Mouse (Mus musculus): ENCODE measurements around the gene Hhat.

Hhat gene

DNA sequence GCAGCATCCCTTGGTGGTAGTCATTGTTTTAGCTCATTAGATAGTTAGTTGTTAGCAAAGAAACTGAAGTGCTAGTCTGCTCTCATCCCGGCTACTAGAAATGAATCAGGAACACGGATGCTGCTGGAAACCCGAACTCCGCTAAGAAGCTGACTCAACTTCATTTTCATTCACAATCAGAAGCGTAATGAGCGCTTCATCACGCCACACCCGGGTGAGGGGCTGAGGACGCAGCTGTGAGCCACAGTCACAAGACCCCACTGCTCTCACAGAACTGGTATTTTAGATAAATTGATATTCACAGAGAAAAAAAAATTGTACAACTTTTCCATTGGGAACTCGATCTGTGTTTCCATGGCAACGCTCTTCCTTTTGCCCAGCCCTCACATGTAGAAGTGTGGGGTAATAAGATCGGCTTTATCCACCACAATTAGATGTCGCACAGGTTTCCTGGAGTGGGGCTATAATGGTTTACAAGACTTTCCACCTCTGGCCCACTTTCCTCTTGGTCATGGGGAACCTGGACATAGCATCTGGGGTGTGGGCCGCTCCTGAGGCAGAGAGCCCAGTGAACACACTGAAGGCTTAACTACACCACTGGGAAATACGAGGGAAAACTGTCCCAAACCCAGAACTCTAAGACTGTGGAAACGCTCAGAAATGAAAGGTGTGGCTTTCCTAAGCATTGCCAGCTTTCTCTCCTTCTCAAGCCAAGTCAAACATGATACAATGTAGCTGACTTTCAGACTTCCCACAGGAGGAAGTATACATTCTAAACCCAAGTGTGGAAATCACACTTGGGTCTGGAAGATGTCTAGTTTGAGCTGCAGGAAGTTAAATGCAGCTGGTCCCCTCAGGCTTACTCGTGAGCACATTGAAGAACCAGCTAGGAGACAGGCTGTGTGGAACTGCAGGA is 14.3 kb upstream of the Hhat start:
- DNase-seq (ENCODE audit: low spot score) = no peak

DNA sequence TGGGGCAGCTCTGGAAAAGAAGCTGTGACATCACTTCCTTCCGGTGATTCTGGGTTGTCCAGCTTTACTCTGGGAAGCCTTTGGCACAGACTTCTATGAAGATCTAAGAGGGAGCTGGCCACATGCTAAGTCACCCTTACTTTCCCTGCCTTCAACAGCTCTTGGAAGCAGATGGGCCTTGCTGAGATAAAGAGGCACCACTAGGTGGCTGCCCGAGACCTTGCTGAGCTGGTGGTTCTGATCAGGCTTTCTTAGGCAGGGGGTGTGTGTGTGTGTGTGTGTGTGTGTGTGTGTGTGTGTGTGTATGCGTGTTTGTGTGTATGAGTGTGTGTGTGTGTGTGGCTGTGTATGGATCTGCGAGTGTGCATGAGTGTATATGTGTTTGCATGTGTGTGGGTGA is 13.4 kb upstream of the Hhat start:
- DNase-seq (ENCODE audit: low spot score) = peak; percentile 14

DNA sequence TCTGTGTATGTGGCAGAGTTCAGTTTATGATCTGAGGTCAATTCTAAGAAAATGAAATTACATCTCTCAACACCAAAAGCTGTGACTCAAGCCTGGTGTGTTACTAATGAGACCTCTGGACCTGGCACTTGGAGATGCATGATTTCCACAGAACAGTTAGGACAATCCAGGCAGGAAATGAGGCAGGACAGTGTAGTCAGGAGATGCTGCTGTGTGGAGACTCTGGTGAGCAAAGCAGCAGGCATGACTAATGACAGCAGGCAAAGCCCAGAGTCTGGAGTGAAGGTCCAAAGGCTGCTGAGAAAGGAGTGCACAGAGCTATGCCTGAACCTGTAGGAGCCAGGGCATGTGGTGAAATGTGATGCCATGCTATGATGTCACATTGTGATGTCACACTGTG is 10.2 kb upstream of the Hhat start:
- DNase-seq (ENCODE audit: low spot score) = no peak

DNA sequence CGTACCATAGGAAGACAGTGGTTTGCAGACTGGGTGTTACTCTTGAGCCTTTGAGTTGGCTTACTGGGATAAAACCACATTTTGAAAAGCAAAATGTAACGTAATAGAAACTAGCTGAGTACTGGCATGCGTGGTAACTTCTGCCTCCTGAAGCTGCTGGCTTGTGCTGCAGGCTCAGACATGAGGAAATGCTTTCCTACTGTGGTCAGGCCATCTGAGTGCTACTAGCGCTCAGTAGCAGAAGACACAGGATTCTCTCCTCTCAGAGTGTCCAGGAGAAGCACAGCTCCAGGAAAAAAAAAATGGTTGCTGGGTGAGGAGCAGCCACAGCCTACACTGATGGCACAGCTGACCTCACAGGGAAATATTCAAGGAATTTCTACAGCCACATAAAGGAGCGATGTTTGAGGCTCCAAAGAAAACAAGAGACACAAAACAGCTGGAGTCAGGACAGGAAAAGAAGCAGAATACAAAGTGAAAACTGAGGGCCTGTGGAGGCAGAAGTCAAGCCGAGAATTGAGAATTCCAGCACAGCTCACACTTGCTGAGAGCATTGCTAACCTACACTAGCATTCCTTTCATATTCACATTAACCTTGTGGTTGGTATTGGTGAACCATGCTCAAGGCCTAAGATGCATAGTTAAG is 8.0 kb upstream of the Hhat start:
- no peak for DNase-seq (ENCODE audit: low spot score)

DNA sequence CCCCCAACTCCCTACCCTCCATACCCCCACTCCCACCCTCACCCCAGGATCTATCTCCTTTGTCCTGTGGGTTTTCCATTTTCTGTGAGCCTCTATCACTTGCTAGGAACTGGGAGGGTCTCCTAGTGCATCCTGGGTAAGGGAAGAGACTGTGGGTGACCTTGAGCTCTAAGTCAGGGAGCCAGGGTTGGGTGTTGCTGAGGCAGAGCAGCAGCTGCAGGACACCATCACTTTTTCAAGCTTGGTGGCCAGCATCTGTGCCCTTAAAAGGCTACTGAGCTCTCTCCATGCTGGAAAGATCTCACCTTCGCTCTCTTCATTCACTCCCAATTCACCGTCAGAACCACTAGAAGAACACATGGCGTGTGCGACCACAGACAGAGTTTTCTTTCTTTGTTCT is 7.2 kb upstream of the Hhat start:
- DNase-seq (ENCODE audit: low spot score) = no peak

DNA sequence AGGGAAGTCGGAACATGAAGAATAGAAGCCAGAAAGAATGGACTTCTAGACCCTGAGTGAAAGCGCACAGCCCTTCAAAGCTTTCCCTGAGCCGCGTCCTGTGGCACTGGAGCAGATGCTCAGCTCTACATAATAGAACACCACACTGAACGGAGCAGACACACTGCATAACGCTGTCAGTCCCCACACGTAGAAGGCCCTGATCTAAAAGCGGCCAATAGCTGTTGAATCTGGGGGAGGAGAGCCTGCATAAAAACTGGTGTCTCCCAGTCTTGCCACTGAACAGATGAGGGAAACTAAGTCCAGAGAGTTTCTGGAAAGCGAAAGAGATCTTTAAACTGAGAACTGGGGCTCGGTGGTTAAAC is 911 bp downstream of the Hhat start:
- no peak for DNase-seq (ENCODE audit: low spot score)

DNA sequence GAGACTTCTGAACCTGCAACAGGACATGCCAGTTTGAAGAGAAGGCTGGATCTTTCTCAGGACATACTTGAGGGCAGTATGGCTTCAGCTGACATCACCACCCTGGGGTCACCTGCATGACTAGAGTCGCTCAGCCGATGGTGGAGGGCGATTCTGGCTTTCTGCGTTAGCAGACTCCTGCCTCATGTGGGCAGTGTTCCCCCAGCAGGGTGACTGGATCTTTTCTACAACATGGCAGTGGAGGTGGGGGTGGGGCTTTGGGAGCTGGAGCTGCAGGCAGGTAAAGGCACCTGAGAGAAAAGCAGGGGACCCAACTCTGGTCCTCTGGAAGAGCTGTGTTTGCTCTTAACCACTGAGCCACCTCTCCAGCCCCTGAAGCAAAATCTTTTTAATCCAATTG is 5.5 kb downstream of the Hhat start:
- no peak for DNase-seq (ENCODE audit: low spot score)

DNA sequence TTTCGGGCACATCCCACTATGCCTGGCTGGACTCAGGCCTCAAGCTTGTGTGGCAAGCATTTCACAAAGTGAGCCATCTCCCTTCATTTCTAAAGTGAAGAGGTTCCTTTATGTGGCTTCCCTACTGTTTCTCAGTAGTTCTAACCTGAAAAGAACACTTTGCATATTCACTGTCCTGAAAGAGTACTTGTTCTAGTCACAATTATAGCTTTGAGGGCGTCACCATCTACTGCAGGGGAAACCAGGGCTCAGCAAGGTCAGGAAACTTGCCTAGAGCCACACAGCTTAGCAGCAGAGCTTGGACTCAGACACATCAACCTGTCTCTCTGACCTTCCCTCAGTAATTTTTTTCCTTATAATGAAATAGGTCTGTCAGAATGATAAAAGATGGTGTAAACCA is 6.5 kb downstream of the Hhat start:
- DNase-seq (ENCODE audit: low spot score) = no peak

DNA sequence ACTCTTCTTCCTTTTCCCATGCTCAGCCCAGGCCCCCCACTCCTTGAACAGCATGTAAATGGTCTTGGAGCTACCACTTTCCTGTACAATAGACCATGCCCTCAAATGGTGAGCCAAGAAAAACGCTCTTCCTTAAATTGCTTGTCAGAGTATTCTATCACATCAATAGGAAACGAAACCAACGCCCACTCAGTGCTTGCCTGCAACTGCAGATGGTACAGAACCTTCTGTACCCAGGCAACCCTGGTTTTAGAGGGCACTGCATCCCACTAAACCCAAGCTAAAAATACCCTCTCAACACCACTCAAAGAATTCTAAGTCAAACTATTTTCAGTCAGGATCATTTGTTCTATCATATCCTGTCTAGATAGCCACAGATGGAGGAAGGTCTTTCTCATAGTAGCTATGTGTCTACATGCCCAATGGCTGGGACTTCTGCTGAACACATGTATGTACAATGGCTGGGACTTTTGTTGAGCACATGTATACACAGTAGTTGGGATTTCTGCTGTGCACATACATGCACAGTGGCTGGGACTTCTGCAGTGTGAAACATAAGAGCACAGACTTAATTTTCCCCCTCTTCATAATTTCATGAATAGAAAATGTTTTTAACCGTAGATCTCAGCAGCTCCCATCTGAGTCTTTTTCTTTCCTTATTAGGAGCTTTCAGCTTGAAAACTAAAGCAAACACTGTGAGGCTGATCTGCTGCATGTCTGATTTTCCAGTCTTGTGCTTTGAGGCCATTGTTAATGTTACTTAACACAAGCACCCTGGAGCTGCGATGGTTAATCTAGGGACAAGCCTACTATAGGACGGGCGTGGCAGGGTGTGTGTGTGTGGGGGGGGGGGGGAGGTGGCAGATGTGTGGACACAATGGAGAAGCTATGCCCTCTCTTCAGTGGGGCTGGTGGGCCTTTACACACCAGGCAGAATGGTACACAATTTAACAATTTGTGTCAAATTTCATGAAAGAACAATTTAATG is 7.8 kb downstream of the Hhat start:
- DNase-seq (ENCODE audit: low spot score) = no peak

DNA sequence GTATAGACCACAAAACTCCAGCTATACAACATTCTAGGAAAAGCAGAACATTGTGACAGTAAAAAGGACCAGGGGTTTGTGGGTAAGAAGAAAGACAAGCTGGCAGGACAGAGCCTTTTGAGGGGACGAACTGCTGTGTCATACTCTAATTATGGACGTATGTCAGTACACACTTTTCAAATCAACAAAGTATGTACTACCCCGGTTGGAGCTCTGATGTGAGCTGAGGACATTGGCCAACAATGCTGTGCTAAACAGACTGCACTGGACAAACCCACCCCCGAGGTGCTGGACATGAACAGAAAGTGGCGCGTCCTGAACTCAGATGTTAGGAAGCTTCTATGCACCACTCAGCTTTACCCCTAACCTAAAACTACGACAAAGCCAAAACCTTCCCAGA is 14.3 kb downstream of the Hhat start:
- DNase-seq (ENCODE audit: low spot score) = no peak

DNA sequence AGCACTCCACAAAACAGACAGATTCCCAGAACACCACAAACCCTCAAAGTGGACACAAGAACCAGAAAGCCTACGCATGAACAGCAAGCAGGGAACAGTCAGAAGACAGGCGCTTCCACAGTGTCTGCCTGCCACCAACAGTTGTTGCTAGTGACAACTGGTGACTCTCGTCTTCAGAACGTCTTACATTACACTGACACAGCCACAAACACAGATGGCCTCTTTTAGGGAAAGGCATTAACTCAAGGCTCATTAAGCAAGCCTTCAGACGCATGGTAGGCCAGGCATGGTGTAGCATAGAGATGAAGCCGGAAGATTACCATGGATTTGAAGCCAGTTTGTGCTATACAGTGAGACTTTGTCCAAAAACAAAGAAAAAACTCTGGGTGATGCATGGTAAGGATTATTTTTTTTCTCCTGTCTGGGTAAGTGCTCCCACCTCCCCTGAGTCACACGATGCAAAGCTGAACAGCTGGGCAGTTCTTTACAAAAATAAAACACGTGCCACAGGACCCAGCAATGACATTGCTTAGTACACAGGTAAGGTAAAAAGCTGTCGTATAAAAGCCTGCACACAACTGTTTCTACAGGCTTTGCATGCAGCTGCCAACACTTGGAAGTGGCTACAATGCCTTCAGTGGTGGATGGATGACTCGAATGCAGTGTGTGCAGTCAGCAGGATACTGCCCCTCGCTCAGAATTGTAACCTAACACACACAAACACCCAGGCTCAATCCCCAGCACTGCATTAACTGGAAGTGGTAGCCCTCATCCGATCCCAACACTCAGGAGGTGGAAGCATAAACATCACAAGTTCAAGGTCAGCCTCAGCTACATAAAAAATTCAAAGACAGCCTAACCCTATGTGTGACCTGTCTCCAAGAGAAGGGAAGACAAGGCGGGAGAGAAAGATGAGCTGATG is 15.1 kb downstream of the Hhat start:
- DNase-seq (ENCODE audit: low spot score) = no peak

DNA sequence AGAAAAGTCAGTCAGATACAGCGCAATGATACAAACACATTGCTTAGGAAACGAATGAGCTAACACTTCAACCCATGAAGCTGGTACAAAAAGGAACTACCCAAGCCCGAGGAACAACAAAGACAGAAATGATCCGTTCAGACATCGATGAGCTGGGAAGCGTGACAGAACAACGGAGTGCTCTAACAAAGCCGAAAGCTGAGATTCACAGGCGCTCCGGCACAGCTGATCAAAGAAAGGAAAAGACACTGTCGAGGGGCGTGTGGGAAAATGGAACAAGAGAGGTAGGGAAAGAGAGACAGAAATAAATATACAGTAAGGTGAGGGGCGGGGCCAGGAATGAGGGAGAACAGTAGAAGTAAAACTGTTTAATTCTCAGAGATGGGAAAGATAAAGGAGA is 15.8 kb downstream of the Hhat start:
- DNase-seq (ENCODE audit: low spot score) = no peak

DNA sequence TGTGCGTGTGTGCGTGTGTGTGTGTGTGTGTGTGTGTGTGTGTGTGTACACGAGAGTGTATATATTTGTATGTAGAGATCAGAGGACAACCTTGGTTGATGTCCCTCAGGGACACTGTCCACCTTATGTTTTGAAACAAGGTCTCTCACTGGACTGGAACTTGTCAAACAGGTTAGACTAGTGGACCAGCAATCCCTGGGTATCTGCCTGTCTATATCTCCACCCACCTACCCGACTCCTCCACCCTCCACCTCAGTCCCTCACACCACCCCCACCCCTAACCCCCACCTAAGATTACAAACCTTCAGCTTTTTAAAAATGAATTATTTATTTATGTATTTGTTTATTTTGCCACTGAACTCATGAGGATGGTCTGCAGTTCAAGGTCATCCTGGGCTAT is 16.8 kb downstream of the Hhat start:
- no peak for DNase-seq (ENCODE audit: low spot score)

DNA sequence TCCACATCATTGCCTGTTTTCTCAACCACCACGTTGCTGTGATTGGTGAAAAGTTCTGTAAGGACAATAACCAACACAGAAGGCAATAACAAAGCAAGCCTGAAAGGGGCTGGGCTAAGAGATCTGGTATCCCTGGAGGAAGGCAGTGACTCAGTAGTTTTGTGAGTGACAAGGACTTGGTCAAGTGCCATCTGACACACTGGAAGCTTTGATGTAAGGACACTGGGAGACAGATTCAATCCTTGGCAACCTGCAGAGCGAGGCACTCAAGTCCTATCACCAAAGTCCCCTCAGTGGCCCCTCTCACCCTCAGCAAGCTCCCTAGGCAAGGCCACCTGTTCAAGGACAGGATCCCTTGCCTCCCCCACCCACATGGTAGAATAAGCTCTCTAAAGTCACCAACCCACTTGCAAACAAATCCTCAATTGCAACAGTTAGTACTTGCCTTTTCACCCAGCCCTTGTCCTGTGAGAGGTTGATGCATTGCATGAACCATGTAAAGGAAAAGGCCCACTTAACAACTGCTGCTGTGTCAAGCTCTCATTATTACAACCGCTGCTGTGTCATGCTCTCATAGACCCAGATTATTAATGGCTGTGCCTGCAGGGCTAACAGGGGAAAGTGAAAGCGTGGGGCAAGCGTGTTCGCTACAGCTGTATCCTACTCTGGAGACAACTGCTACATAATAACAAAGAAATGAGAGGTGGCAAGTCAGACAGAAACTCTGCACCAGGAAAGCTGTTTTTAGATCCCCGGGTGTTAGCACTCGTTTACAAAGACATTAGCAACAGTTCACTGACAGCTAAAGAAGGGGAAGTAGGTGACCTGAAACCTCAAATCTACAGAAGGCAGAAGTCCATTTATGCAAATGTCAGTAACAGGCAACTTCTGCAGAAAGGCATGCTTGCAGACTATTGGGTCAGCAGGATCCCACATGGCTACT is 18.1 kb downstream of the Hhat start:
- no peak for DNase-seq (ENCODE audit: low spot score)

DNA sequence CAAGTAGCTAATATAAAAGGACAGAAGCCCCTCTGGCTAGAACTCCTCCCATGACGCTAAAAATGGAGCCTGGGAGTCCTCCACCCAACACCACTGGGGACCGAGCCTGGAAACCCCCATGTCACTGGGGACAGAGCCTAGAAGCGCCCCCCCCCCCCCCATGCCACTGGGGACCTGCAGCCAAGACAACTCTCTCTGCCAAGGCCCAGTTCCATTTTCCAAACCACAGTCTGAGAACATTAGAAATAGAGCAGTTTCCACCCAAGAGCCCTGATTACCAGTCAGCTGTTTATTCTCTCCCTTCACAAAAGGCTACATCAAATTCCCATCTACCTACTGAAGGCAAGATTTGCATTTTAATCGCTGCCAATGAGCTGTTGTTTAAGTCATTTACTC is 21.0 kb downstream of the Hhat start:
- no peak for DNase-seq (ENCODE audit: low spot score)

DNA sequence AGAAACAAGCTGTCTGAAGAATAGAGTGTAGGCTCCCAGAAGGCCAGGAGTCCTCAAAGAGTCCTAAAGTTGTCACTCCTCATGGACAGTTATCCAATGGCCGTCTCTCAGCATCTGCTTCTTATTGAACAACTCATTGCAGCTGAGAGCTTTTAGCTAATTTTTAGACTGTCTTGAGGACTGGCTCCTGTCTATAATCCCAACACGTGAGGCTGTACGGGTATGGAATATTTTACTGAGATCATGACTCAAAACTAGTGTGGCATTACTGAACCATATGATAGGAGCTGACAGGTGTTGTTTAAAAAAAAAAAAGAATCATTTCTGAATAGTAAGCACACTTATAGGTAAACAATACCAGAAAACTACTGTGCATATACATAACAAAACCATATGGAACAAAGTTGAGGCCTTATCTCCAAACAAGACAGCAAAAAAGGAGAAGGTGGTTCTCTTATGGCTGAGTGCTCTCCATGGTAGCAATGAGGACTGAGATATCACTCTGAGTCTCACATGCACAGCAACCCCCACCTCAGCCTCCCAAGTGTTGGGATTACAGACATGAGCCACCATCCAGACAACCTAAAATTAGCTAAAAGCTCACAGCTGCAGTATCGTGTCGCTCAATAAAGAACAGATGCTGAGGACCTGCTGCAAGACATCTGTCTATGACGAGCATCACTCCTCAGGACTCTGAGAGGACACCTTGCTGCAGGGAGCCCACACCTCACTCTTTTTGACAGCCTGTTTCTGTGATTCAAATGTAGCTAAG is 21.6 kb downstream of the Hhat start:
- DNase-seq (ENCODE audit: low spot score) = no peak

DNA sequence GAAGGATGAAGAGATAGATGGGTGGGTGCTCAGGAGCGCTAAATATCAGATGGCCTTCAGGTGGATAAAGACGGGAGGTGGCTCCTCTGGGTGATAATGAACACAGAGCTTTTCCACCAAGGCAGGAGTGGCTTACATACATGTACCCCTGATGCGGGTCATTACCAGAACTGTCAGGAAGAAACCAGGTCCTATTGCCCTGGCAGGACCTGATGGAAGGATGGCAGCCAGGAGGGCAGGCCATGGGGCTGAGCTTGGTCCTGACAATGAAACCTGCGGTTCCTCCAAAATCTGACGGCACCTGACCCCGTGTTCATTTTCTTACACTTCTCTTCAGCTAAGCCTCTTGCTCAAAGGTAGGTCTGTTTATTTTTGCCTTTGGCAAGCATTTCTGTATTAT is 24.8 kb downstream of the Hhat start:
- DNase-seq (ENCODE audit: low spot score) = no peak

DNA sequence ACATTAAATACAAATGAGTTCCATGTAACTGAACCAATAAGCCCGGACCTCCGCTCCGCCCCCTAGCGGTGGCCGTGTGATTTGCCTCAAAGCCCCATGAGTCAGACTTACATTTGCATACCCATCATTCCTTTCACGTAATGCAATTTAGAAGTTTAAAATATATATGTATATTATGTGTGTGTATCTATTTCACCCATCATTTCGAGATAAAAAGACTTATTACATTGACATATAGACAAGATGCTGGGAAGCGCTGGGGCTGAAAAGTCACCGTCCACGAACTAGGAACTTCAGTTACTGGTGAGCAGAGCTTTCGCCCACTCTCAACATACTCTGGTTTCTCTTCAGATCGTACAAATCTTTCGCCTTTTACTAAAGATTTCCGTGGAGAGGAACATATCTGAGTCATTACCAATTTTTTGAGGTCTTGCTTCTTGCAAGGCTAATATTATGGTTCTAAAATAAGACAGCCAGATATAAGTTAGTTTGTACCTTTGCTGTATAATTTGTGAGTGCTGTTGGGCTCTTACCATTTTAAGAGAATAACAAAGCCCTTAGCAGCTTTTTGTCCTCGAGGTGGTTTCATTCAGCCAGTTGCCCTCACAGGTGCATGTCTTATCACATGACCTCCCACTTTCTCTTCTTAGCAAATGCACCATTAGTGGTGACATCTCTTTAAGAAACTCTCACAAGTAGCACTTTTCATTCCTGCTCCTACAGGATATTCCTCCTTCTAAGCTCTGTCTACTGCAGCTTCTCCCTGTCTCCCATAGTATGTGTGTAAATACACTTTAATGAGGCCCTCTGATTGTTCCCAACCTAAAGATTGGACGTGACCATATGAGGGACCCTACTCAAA is 25.6 kb downstream of the Hhat start:
- DNase-seq (ENCODE audit: low spot score) = no peak

DNA sequence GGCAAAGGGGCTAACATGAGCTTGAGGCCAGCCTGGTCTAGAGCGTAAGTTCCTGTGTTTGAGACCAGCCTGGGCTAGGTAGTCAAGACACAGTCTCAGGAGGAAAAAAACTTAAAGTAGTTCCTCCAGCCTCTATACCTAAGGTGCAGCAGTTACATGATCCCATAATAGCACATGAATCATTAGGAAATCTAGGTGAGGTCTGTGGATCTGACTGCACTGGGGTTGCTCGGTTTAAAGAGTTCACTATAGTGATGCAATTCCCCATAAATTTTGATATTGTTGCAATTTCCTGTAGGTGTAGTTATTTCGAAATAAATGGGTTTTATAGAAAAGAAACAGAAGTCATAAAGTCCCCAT is 26.2 kb downstream of the Hhat start:
- DNase-seq (ENCODE audit: low spot score) = no peak

Measured in ovary, adult 18-20 months (tissue).